Mouse (Mus musculus): ENCODE results near the gene Tox3. TPM values are rescaled to one million over a fixed set of nuclear protein-coding genes. Genes with fewer than 3 reads are reported as not detected.
A peak's percentile ranks its signal among the peaks of the same experiment; 100 is the strongest.

The Tox3 gene
- total and polyA plus RNA-seq, 3 experiments = not detected

GRCm38 (mm10) chr8:90353499-90353898 lies 5.4 kb upstream of the Tox3 start:
- Histone ChIP-seq H3K4me3 (replicated peaks in 1 of 3; ENCODE audit: low read depth in 2 of 3, low read length in 2 of 3, poor library complexity in 1 of 3) (no peak overlapping the region), H3K36me3 (replicated peaks in 1 of 2; ENCODE audit: control insufficient read depth in 1 of 2, insufficient read depth in 1 of 2, low read length in 1 of 2) (no peaks in the 10 kb centered on the region), H3K9ac (ENCODE audit: insufficient read depth, low read depth) (no peak overlapping the region), H3K79me2 (replicated peaks; ENCODE audit: control insufficient read depth, extremely low read depth, insufficient read depth, poor library complexity, severe bottlenecking) (no peaks in the 10 kb centered on the region), H3K9me3 (replicated peaks; ENCODE audit: low read length) (peaks cover 2% of the 10 kb centered on the region), H3K4me2 (ENCODE audit: insufficient read depth, low read depth, poor library complexity, severe bottlenecking) (no peak overlapping the region), H3K4me1 (ENCODE audit: control insufficient read depth in 1 of 2, insufficient read depth in 2 of 2) (peaks cover 0 to 58% of the 10 kb centered on the region in 2 experiments; a peak in 2 of 4 replicates), H3K27ac (ENCODE audit: insufficient read depth, low read depth) (no peak overlapping the region), H3K27me3 (replicated peaks) (no peaks in the 10 kb centered on the region)
- dilution Hi-C loops (cut with MboI; ENCODE audit: extremely low pct_ligation_motif_present, extremely low pct_unique_long_range_greater_than_20kb, low sequenced_read_pairs) = no loop called here
- in situ Hi-C loops (cut with MboI; ENCODE audit: low pct_ligation_motif_present, low pct_unique_long_range_greater_than_20kb, low sequenced_read_pairs) = no loop called here
- no peak for DNase-seq (ENCODE audit: extremely low read depth)
- TF ChIP-seq CTCF (conservative IDR thresholded peaks at IDR 0.05 in 1 of 2, IDR thresholded peaks at IDR 0.05 in 1 of 2; ENCODE audit: low read depth in 2 of 2, low read length in 2 of 2) = no peak
- TF ChIP-seq TCF12 (IDR thresholded peaks at IDR 0.05; ENCODE audit: low read depth, low read length) = no peak
- TF ChIP-seq USF1 (IDR thresholded peaks at IDR 0.05; ENCODE audit: low read depth, low read length) = no peak
- no peak for TF ChIP-seq JUND (conservative IDR thresholded peaks at IDR 0.05; ENCODE audit: low read depth, low read length)

DNA sequence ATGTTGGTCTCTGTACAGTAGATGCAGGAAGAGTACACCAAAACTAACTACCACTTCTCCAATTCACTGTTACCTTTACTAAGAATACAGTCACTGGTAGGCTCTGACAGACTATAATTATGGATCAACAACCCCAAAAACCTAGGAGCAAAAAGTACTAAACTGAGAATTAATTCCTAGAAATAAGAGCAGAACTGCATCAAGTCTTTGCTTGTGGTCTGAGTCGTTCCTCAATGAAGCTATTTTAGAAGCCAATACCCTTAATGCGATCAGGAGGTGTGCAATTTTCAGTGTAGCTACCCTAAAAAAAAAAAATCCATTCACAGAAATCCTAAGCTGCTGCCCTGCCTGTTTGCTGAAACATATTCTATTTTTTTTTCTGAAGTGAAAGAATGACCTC lies 4.8 kb upstream of the Tox3 start:
- H3K4me1 ChIP-seq (ENCODE audit: control insufficient read depth in 1 of 2, insufficient read depth in 2 of 2) = peaks cover 0 to 58% of the 10 kb centered on the region in 2 experiments; a peak in 2 of 4 replicates
- dilution Hi-C loops (cut with MboI; ENCODE audit: extremely low pct_ligation_motif_present, extremely low pct_unique_long_range_greater_than_20kb, low sequenced_read_pairs) = no loop called here
- in situ Hi-C loops (cut with MboI; ENCODE audit: low pct_ligation_motif_present, low pct_unique_long_range_greater_than_20kb, low sequenced_read_pairs) = no loop called here

GRCm38 (mm10) chr8:90349709-90350562 lies 1.8 kb upstream of the Tox3 start:
- H3K36me3 ChIP-seq (replicated peaks in 1 of 2; ENCODE audit: control insufficient read depth in 1 of 2, insufficient read depth in 1 of 2, low read length in 1 of 2) = no peaks in the 10 kb centered on the region
- peaks cover 0 to 46% of the 10 kb centered on the region in 2 experiments; a peak in 2 of 4 replicates for H3K4me1 ChIP-seq (ENCODE audit: control insufficient read depth in 1 of 2, insufficient read depth in 2 of 2)
- peaks cover 8% of the 10 kb centered on the region for H3K9me3 ChIP-seq (replicated peaks; ENCODE audit: low read length)
- dilution Hi-C loops (cut with MboI; ENCODE audit: extremely low pct_ligation_motif_present, extremely low pct_unique_long_range_greater_than_20kb, low sequenced_read_pairs) (no loop called here), in situ Hi-C loops (cut with MboI; ENCODE audit: low pct_ligation_motif_present, low pct_unique_long_range_greater_than_20kb, low sequenced_read_pairs) (no loop called here)
- no peaks in the 10 kb centered on the region for H3K79me2 ChIP-seq (replicated peaks; ENCODE audit: control insufficient read depth, extremely low read depth, insufficient read depth, poor library complexity, severe bottlenecking)
- no peak overlapping the region for H3K9ac ChIP-seq (ENCODE audit: insufficient read depth, low read depth)
- peak overlapping the region; percentile 41; the same call in 1 of the 2 replicates for H3K27ac ChIP-seq (ENCODE audit: insufficient read depth, low read depth)
- no peak overlapping the region for H3K4me3 ChIP-seq (replicated peaks in 1 of 3; ENCODE audit: low read depth in 2 of 3, low read length in 2 of 3, poor library complexity in 1 of 3)
- no peaks in the 10 kb centered on the region for H3K27me3 ChIP-seq (replicated peaks)
- peak; percentile 76 for DNase-seq (ENCODE audit: extremely low read depth)
- TF ChIP-seq ETS1 (conservative IDR thresholded peaks at IDR 0.05; ENCODE audit: low read depth, low read length) = peak; percentile 43
- 0 out of 2 replicates have a peak, but pooled peaks have one; percentile 29 for TF ChIP-seq SIN3A (IDR thresholded peaks at IDR 0.05; ENCODE audit: low read length)
- TF ChIP-seq HCFC1 (IDR thresholded peaks at IDR 0.05; ENCODE audit: low read depth, low read length) = no peak
- peak; percentile 62 for TF ChIP-seq MEF2A (IDR thresholded peaks at IDR 0.05; ENCODE audit: borderline replicate concordance, low read depth, low read length)
- TF ChIP-seq BHLHE40 (IDR thresholded peaks at IDR 0.05; ENCODE audit: low read depth, low read length) = no peak
- TF ChIP-seq TCF12 (IDR thresholded peaks at IDR 0.05; ENCODE audit: low read depth, low read length) = peak; percentile 49; the same call in 1 of the 2 replicates
- TF ChIP-seq IRF4 (IDR thresholded peaks at IDR 0.05; ENCODE audit: low read depth, low read length) = peak; percentile 84
- TF ChIP-seq ZC3H11A (IDR thresholded peaks at IDR 0.05; ENCODE audit: low read depth, low read length) = no peak
- TF ChIP-seq RAD21 (IDR thresholded peaks at IDR 0.05; ENCODE audit: low read depth, low read length) = no peak; the same call in none of the 2 replicates
- peak; percentile 40; the same call in 1 of the 2 replicates for TF ChIP-seq EP300 (IDR thresholded peaks at IDR 0.05; ENCODE audit: low read length)
- TF ChIP-seq PAX5 (IDR thresholded peaks at IDR 0.05; ENCODE audit: low read length) = no peak
- TF ChIP-seq MYC (IDR thresholded peaks at IDR 0.05; ENCODE audit: low read depth, low read length) = no peak
- H3K4me2 ChIP-seq (ENCODE audit: insufficient read depth, low read depth, poor library complexity, severe bottlenecking) = no peak overlapping the region

More for the DNA sequence above, 4.8 kb upstream of the Tox3 start:
- TF ChIP-seq RAD21 (IDR thresholded peaks at IDR 0.05; ENCODE audit: low read depth, low read length) (no peak), POLR2A (IDR thresholded peaks at IDR 0.05; ENCODE audit: low read depth, low read length) (no peak), TBP (conservative IDR thresholded peaks at IDR 0.05; ENCODE audit: low read depth, low read length) (no peak), USF1 (IDR thresholded peaks at IDR 0.05; ENCODE audit: low read depth, low read length) (no peak), MEF2A (IDR thresholded peaks at IDR 0.05; ENCODE audit: borderline replicate concordance, low read depth, low read length) (no peak), KAT2A (IDR thresholded peaks at IDR 0.05; ENCODE audit: insufficient replicate concordance, low read length) (no peak), NRF1 (IDR thresholded peaks at IDR 0.05; ENCODE audit: low read depth, low read length) (no peak), JUN (IDR thresholded peaks at IDR 0.05; ENCODE audit: insufficient read depth, low read depth, low read length) (no peak), HCFC1 (IDR thresholded peaks at IDR 0.05; ENCODE audit: low read depth, low read length) (no peak), MXI1 (IDR thresholded peaks at IDR 0.05; ENCODE audit: low read depth, low read length) (no peak), MAX (IDR thresholded peaks at IDR 0.05; ENCODE audit: low read length) (no peak)
- Histone ChIP-seq H3K4me2 (ENCODE audit: insufficient read depth, low read depth, poor library complexity, severe bottlenecking) (no peak overlapping the region), H3K9me3 (replicated peaks; ENCODE audit: low read length) (peaks cover 3% of the 10 kb centered on the region), H3K4me3 (replicated peaks in 1 of 3; ENCODE audit: low read depth in 2 of 3, low read length in 2 of 3, poor library complexity in 1 of 3) (no peak overlapping the region), H3K79me2 (replicated peaks; ENCODE audit: control insufficient read depth, extremely low read depth, insufficient read depth, poor library complexity, severe bottlenecking) (no peaks in the 10 kb centered on the region), H3K27me3 (replicated peaks) (no peaks in the 10 kb centered on the region), H3K27ac (ENCODE audit: insufficient read depth, low read depth) (no peak overlapping the region), H3K9ac (ENCODE audit: insufficient read depth, low read depth) (no peak overlapping the region), H3K36me3 (replicated peaks in 1 of 2; ENCODE audit: control insufficient read depth in 1 of 2, insufficient read depth in 1 of 2, low read length in 1 of 2) (no peaks in the 10 kb centered on the region)
- no peak for DNase-seq (ENCODE audit: extremely low read depth)
